Mouse (Mus musculus): ENCODE data around the gene Cfap45.

GRCm38 (mm10) chr1:172582436-172582835, 61.8 kb downstream of the Cfap45 start:
- TF ChIP-seq POLR2A (IDR thresholded peaks at IDR 0.05; ENCODE audit: low read depth, low read length) (no peak), CTCF (IDR thresholded peaks at IDR 0.05; ENCODE audit: borderline replicate concordance, insufficient read depth, low read length) (no peak)

Data from embryonic fibroblast, embryonic 13.5 days (primary cell).